In the genomic region with DNA sequence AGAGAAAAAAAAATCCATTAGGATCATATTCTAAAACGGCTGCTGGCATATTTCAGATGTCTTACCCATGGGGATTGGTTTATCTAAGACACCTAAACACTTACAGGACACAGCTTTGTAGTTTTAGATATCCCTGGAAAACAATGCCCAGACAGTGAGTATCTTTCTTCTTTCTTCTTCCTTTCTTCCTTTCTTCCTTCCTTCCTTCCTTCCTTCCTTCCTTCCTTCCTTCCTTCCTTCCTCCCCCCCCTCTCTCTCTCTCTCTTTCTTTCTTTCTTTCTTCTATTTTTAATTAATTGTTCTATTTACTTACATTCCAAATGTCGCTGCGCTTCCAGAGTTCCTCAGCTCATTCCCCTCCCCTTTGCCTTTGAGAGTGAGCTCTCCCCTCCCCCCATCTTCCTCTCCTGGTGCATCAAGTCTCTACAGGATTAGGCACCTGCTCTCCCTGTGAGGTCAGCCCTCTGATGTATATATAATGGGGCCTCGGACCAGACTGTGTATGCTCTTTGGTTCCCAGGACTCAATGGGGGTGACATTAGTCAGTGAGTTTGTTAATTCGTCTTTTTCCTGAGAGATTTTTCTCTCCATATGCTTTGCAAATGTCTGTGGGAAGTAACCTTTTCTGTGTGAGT, we compare ENCODE assay signal across 9 mouse cellular contexts.
DNase-seq lines count a peak whose midpoint lies in the region; ATAC-seq lines count a peak whose summit lies in the region.
"Had no signal": no experiment of that assay in that cellular context is flagged by ENCODE, and none has a peak within 500 bp of the region (broad histone marks: within the 10 kb centered on the region; RNA-seq: fewer than 3 reads in every experiment).

No protein-coding gene starts in this region.

- H3K9me3 ChIP-seq in neural tube, embryonic 11.5 days (ENCODE audit: control insufficient read depth, low read length): peaks cover 4% of the 10 kb centered on the region
- peaks cover 10% of the 10 kb centered on the region; the same call in 1 of the 2 replicates for H3K9me3 ChIP-seq in limb, embryonic 13.5 days

- H3K4me3 ChIP-seq in neural tube, embryonic 11.5 days (ENCODE audit: low read depth, low read length): no peak overlapping the region
- H3K4me3 ChIP-seq in limb, embryonic 13.5 days: no peak overlapping the region
- H3K4me3 ChIP-seq: heart, adult 2 months had no signal

- H3K36me3 ChIP-seq in neural tube, embryonic 11.5 days (ENCODE audit: control insufficient read depth, insufficient read depth, low read length): no peaks in the 10 kb centered on the region
- H3K36me3 ChIP-seq in limb, embryonic 13.5 days: peaks cover 4% of the 10 kb centered on the region; the same call in 1 of the 2 replicates

- H3K27me3 ChIP-seq in neural tube, embryonic 11.5 days (ENCODE audit: control insufficient read depth, insufficient read depth, low read length): no peaks in the 10 kb centered on the region
- no peaks in the 10 kb centered on the region for H3K27me3 ChIP-seq in limb, embryonic 13.5 days

- ATAC-seq in neural tube, embryonic 11.5 days (ENCODE audit: insufficient read depth, low FRiP score, low TSS enrichment): peak; percentile 54; the same call in 1 of the 2 replicates
- ATAC-seq in limb, embryonic 13.5 days (ENCODE audit: low FRiP score, low read depth): peak; percentile 71; the same call in 1 of the 2 replicates

- 18% methylated on average over 5 of the region's 5 CpGs for WGBS in neural tube, embryonic 11.5 days
- 9% methylated on average over 5 of the region's 5 CpGs for whole genome bisulfite sequencing in limb, embryonic 13.5 days

- H3K4me1 ChIP-seq in neural tube, embryonic 11.5 days (ENCODE audit: control insufficient read depth, insufficient read depth, low read length): no peaks in the 10 kb centered on the region
- H3K4me1 ChIP-seq in limb, embryonic 13.5 days: no peaks in the 10 kb centered on the region

- no peak overlapping the region for H3K27ac ChIP-seq in neural tube, embryonic 11.5 days (ENCODE audit: low read depth, low read length)
- no peak overlapping the region for H3K27ac ChIP-seq in limb, embryonic 13.5 days
- H3K27ac ChIP-seq: heart, adult 2 months had no signal

- peak; percentile 16 for DNase-seq in cerebellum, postnatal 10 days
- DNase-seq in cerebellum, adult 9-10 months: no peak
- peak; percentile 28 for DNase-seq in neural tube, embryonic 11.5 days (ENCODE audit: low spot score)
- no peak for DNase-seq in neural tube, embryonic 10.5 days (ENCODE audit: extremely low spot score, low spot score)
- DNase-seq in gastrocnemius, postnatal 10 days: no peak
- DNase-seq in ovary, postnatal 14 days (ENCODE audit: low spot score): no peak
- no peak for DNase-seq in lung, postnatal 4 days
- DNase-seq: heart, adult 2 months had no signal

- H3K4me2 ChIP-seq in neural tube, embryonic 11.5 days (ENCODE audit: low read depth): no peak overlapping the region
- H3K4me2 ChIP-seq in limb, embryonic 13.5 days (replicated peaks): peak overlapping the region; percentile 39

- H3K9ac ChIP-seq in neural tube, embryonic 11.5 days (ENCODE audit: low read length): no peak overlapping the region
- no peak overlapping the region for H3K9ac ChIP-seq in limb, embryonic 13.5 days

Comparison
In these comparisons a context has a peak if more than half of its experiments do, and no peak if none do; other contexts are left out.
1. DNase-seq: peak in cerebellum, postnatal 10 days (2 of 2) and neural tube, embryonic 11.5 days (single experiment); none in cerebellum, adult 9-10 months (single experiment), neural tube, embryonic 10.5 days (single experiment), gastrocnemius, postnatal 10 days (single experiment), ovary, postnatal 14 days (single experiment) and lung, postnatal 4 days (0 of 2).